Mouse (Mus musculus): ENCODE data around the gene Rxfp1. TPM values are rescaled to one million over a fixed set of nuclear protein-coding genes. Genes with fewer than 3 reads are reported as not detected.

Rxfp1 gene
- 1.8 and 3.5 TPM in 2 replicates for total RNA-seq (2014; rRNA removed)
- polyA plus RNA-seq (2015; fragmentation: Nextera tagmentation; extraction: Ambion mirVana) = 0.44 and 0.58 TPM in 2 replicates

- Histone ChIP-seq H3K9me3 (ENCODE audit: low read length) (no peaks in the 10 kb centered on the region), H3K27me3 (ENCODE audit: insufficient read depth, low read length) (no peaks in the 10 kb centered on the region), H3K27ac (ENCODE audit: low read depth, low read length) (no peak within 1 kb of the TSS), H3K4me3 (ENCODE audit: low read depth, low read length) (no peak within 1 kb of the TSS), H3K4me2 (ENCODE audit: low read depth) (no peak within 1 kb of the TSS), H3K4me1 (ENCODE audit: insufficient read depth) (no peaks in the 10 kb centered on the region), H3K36me3 (ENCODE audit: insufficient read depth) (no peaks in the 10 kb centered on the region), H3K9ac (no peak within 1 kb of the TSS)
- no peak for TF ChIP-seq CTCF (IDR thresholded peaks at IDR 0.05; ENCODE audit: low read depth)
- ATAC-seq = no peak
- DNase-seq = peak; percentile 11
- 55% methylated on average over 4 of the region's 4 CpGs for WGBS
These were observed at the start of gene Rxfp1 for GRCm38 (mm10) chr3:79737780-79738179. TSS of gene Rxfp1 (minus strand) at chr3:79737880.

DNA sequence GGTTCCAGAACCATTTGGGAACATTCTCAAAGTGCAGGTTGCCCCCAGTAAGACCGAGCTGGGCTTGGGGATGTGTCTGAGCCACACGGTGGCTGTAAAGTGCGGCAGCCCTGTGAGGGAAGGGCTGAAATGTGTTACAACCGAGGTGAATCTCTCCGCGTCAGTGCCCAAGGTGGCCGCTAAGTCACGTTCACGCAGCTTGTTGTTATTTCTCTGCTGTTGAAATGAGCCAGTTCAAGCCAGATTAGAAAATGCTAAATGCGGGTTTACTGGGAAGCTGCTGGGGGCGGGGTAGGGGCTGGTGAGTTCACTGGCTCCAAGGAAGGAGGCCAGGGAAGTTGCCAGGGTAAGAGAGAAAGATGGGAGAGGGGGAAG is 46.7 kb upstream of the Rxfp1 start:
- DNase-seq (no peak), ATAC-seq (no peak)
- no peaks in the 10 kb centered on the region for H3K4me1 ChIP-seq (ENCODE audit: insufficient read depth)
- H3K9ac ChIP-seq = no peak overlapping the region
- H3K9me3 ChIP-seq (ENCODE audit: low read length) = no peaks in the 10 kb centered on the region
- no peak overlapping the region for H3K4me3 ChIP-seq (ENCODE audit: low read depth, low read length)
- no peaks in the 10 kb centered on the region for H3K27me3 ChIP-seq (ENCODE audit: insufficient read depth, low read length)
- no peaks in the 10 kb centered on the region for H3K36me3 ChIP-seq (ENCODE audit: insufficient read depth)
- no peak overlapping the region for H3K27ac ChIP-seq (ENCODE audit: low read depth, low read length)
- WGBS = 19% methylated on average over 11 of the region's 11 CpGs
- H3K4me2 ChIP-seq (ENCODE audit: low read depth) = peak overlapping the region; percentile 29; the same call in 1 of the 2 replicates
- no peak for TF ChIP-seq CTCF (IDR thresholded peaks at IDR 0.05; ENCODE audit: low read depth)

GRCm38 (mm10) chr3:79783630-79784361 is 46.1 kb upstream of the Rxfp1 start:
- Histone ChIP-seq H3K9me3 (ENCODE audit: low read length) (no peaks in the 10 kb centered on the region), H3K9ac (no peak overlapping the region), H3K36me3 (ENCODE audit: insufficient read depth) (no peaks in the 10 kb centered on the region), H3K4me2 (ENCODE audit: low read depth) (peak overlapping the region; percentile 29; the same call in 1 of the 2 replicates), H3K4me1 (ENCODE audit: insufficient read depth) (no peaks in the 10 kb centered on the region), H3K27ac (ENCODE audit: low read depth, low read length) (no peak overlapping the region), H3K4me3 (ENCODE audit: low read depth, low read length) (no peak overlapping the region), H3K27me3 (ENCODE audit: insufficient read depth, low read length) (no peaks in the 10 kb centered on the region)
- ATAC-seq (no peak), DNase-seq (no peak)
- WGBS = 58% methylated on average over 10 of the region's 10 CpGs
- no peak for TF ChIP-seq CTCF (IDR thresholded peaks at IDR 0.05; ENCODE audit: low read depth)

- Histone ChIP-seq H3K27me3 (ENCODE audit: insufficient read depth, low read length) (no peaks in the 10 kb centered on the region), H3K36me3 (ENCODE audit: insufficient read depth) (no peaks in the 10 kb centered on the region), H3K4me1 (ENCODE audit: insufficient read depth) (no peaks in the 10 kb centered on the region), H3K9me3 (ENCODE audit: low read length) (no peaks in the 10 kb centered on the region), H3K9ac (no peak overlapping the region), H3K27ac (ENCODE audit: low read depth, low read length) (no peak overlapping the region), H3K4me3 (ENCODE audit: low read depth, low read length) (no peak overlapping the region), H3K4me2 (ENCODE audit: low read depth) (no peak overlapping the region)
- no peak for TF ChIP-seq CTCF (IDR thresholded peaks at IDR 0.05; ENCODE audit: low read depth)
- 74% methylated on average over 2 of the region's 2 CpGs for WGBS
- no peak for DNase-seq
- ATAC-seq = no peak
These were observed 35.0 kb upstream of the Rxfp1 start for GRCm38 (mm10) chr3:79772701-79773100.

DNA sequence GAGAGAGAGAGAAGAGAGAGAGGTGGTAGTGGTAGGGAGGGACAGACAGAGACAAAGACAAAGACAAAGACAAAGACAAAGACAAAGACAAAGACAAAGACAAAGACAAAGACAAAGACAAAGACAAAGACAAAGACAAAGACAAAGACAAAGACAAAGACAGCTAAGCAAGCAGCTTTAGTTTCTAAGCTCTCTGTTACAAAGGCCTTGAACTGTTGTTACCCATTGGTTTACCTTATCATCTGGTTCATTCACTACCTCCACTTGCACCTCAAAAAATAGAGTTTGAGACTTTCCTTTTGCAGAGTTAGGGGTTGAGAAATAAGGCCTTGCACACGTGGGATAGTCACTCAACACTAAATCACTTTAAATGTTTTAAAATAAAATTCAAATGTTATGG is 16.1 kb upstream of the Rxfp1 start:
- Histone ChIP-seq H3K4me2 (ENCODE audit: low read depth) (no peak overlapping the region), H3K4me1 (ENCODE audit: insufficient read depth) (no peaks in the 10 kb centered on the region), H3K27ac (ENCODE audit: low read depth, low read length) (no peak overlapping the region), H3K36me3 (ENCODE audit: insufficient read depth) (no peaks in the 10 kb centered on the region), H3K27me3 (ENCODE audit: insufficient read depth, low read length) (no peaks in the 10 kb centered on the region), H3K9ac (no peak overlapping the region), H3K9me3 (ENCODE audit: low read length) (no peaks in the 10 kb centered on the region), H3K4me3 (ENCODE audit: low read depth, low read length) (no peak overlapping the region)
- DNase-seq (no peak), ATAC-seq (no peak)
- WGBS = 50% methylated on average over 1 of the region's 1 CpGs
- no peak for TF ChIP-seq CTCF (IDR thresholded peaks at IDR 0.05; ENCODE audit: low read depth)

- 93% methylated on average over 6 of the region's 6 CpGs for WGBS
- Histone ChIP-seq H3K9ac (no peak overlapping the region), H3K36me3 (ENCODE audit: insufficient read depth) (no peaks in the 10 kb centered on the region), H3K4me3 (ENCODE audit: low read depth, low read length) (no peak overlapping the region), H3K4me2 (ENCODE audit: low read depth) (no peak overlapping the region), H3K27me3 (ENCODE audit: insufficient read depth, low read length) (no peaks in the 10 kb centered on the region), H3K9me3 (ENCODE audit: low read length) (no peaks in the 10 kb centered on the region), H3K27ac (ENCODE audit: low read depth, low read length) (no peak overlapping the region), H3K4me1 (ENCODE audit: insufficient read depth) (no peaks in the 10 kb centered on the region)
- DNase-seq (no peak), ATAC-seq (no peak)
- TF ChIP-seq CTCF (IDR thresholded peaks at IDR 0.05; ENCODE audit: low read depth) = no peak
These were observed 8.9 kb upstream of the Rxfp1 start for GRCm38 (mm10) chr3:79746585-79746984.

GRCm38 (mm10) chr3:79745101-79745500 is 7.4 kb upstream of the Rxfp1 start:
- no peak for ATAC-seq
- H3K4me3 ChIP-seq (ENCODE audit: low read depth, low read length) = no peak overlapping the region
- 29% methylated on average over 6 of the region's 6 CpGs for WGBS
- H3K4me2 ChIP-seq (ENCODE audit: low read depth) = no peak overlapping the region
- H3K9ac ChIP-seq = no peak overlapping the region
- no peaks in the 10 kb centered on the region for H3K4me1 ChIP-seq (ENCODE audit: insufficient read depth)
- H3K36me3 ChIP-seq (ENCODE audit: insufficient read depth) = no peaks in the 10 kb centered on the region
- no peaks in the 10 kb centered on the region for H3K9me3 ChIP-seq (ENCODE audit: low read length)
- H3K27ac ChIP-seq (ENCODE audit: low read depth, low read length) = no peak overlapping the region
- no peaks in the 10 kb centered on the region for H3K27me3 ChIP-seq (ENCODE audit: insufficient read depth, low read length)
- peak; percentile 10 for DNase-seq
- no peak for TF ChIP-seq CTCF (IDR thresholded peaks at IDR 0.05; ENCODE audit: low read depth)

All from forebrain, postnatal 0 days (tissue).